Mouse (Mus musculus) forebrain, embryonic 12.5 days (tissue): Measurements from ENCODE around the gene Lcn6. TPM values are rescaled to one million over a fixed set of nuclear protein-coding genes. Genes with fewer than 3 reads are reported as not detected.
"Not testable (repeated sequence)": the region's sequence is repeated elsewhere in the genome, so short reads cannot be mapped to it uniquely, and the experiment has no call there.

Experiments used
- ATAC-seq: fragments of 200-750 bp; cut with Nextera tagmentation; 2 replicates; pipeline ENCODE4 v1.8.0; 2017; ENCODE audit warnings: moderate TSS enrichment; ENCODE audit not compliant: low FRiP score
- H3K27ac ChIP-seq: fragments of 300-500 bp; sonication (generic); 2 replicates; pipeline ENCODE4 v1.5.1; 2016; ENCODE audit warnings: mild to moderate bottlenecking
- H3K27me3 ChIP-seq: fragments of 300-500 bp; sonication (generic); 2 replicates; pipeline ENCODE4 v1.6.1; 2016; ENCODE audit warnings: mild to moderate bottlenecking
- H3K36me3 ChIP-seq: fragments of 300-500 bp; sonication (generic); replicated peaks from 2 replicates; pipeline ENCODE4 v1.6.1; 2016; ENCODE audit warnings: mild to moderate bottlenecking
- H3K4me1 ChIP-seq: fragments of 300-500 bp; sonication (generic); 2 replicates; pipeline ENCODE4 v1.6.1; 2016
- H3K4me2 ChIP-seq: fragments of 300-500 bp; sonication (generic); 2 replicates; pipeline ENCODE4 v1.6.1; 2016; ENCODE audit warnings: mild to moderate bottlenecking, moderate library complexity
- H3K4me3 ChIP-seq: fragments of 300-500 bp; sonication (generic); replicated peaks from 2 replicates; pipeline ENCODE4 v1.5.1; 2016; ENCODE audit warnings: mild to moderate bottlenecking
- H3K9ac ChIP-seq: fragments of 300-500 bp; sonication (generic); 2 replicates; pipeline ENCODE4 v1.6.1; 2016; ENCODE audit warnings: mild to moderate bottlenecking
- H3K9me3 ChIP-seq: fragments of 300-500 bp; sonication (generic); 2 replicates; pipeline ENCODE4 v1.6.1; 2016
- WGBS: fragments of 180-500 bp; shearing (Covaris S2); methylation state at CpG from one replicate; pipeline ENCODE4 v1.1.7; 2016; 5-methylcytosine and 5-hydroxymethylcytosine counted together
- polyA plus RNA-seq: library from polyadenylated mRNA; unstranded; fragments of >200 nt; fragmentation: Nextera tagmentation; extraction: Ambion mirVana; gene quantifications from 2 replicates; pipeline ENCODE4 v1.2.1, GENCODE M21; 2016

Gene Lcn6
- polyA plus RNA-seq, 1 experiment from 2014 or later = not detected

DNA sequence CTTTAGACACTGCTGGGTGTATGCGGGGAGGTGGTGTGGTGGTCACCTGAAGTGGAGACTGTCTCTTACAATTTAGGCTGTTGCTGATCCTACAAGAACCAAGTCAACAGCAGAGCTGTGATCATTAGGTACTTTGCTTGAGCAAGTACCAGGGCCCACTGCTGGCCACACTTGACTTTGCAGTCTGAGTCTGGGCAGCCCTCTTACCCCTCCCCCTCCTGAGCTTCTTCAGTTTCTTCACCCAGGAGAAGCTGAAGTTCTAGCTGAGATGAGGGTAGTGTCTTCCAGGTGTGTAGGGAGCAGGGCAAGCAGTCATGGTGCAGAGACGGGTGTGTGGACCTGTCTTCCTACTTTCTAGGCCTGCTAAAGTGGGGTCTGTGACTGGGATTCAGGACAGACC lies 31.5 kb downstream of the Lcn6 start:
- no peaks in the 10 kb centered on the region for H3K9me3 ChIP-seq
- H3K4me2 ChIP-seq = peak overlapping the region; percentile 8; the same call in 1 of the 2 replicates
- no peak for ATAC-seq
- peaks cover 18% of the 10 kb centered on the region for H3K4me1 ChIP-seq
- no peaks in the 10 kb centered on the region for H3K27me3 ChIP-seq
- no peak overlapping the region for H3K9ac ChIP-seq
- H3K27ac ChIP-seq = no peak overlapping the region
- 83% methylated on average over 2 of the region's 2 CpGs for WGBS
- no peaks in the 10 kb centered on the region for H3K36me3 ChIP-seq
- no peak overlapping the region for H3K4me3 ChIP-seq

DNA sequence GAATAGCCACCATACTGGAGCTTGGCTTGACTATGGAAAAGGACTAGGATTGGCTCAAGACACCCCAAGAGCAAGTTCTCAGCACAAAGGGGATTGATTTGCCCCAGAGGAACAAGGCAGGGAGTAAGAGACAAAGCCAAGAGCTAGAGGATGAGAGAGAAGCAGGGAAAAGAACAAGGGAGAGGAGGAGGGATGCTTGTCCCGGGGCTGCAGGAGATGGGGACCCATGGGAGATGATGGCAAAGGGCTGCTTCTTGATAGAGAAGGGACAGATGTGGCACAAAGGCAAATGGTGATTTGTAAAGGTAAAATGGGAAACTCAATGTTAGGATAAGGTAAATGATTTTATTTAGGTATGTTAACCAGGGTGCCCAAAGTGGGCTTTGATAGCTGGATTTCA lies 32.5 kb downstream of the Lcn6 start:
- not testable (repeated sequence) for H3K4me2 ChIP-seq, ATAC-seq, H3K9ac ChIP-seq, H3K27me3 ChIP-seq, H3K4me3 ChIP-seq, H3K27ac ChIP-seq, H3K36me3 ChIP-seq, H3K9me3 ChIP-seq
- H3K4me1 ChIP-seq = peaks cover 18% of the 10 kb centered on the region
- 96% methylated on average over 1 of the region's 1 CpGs for WGBS

DNA sequence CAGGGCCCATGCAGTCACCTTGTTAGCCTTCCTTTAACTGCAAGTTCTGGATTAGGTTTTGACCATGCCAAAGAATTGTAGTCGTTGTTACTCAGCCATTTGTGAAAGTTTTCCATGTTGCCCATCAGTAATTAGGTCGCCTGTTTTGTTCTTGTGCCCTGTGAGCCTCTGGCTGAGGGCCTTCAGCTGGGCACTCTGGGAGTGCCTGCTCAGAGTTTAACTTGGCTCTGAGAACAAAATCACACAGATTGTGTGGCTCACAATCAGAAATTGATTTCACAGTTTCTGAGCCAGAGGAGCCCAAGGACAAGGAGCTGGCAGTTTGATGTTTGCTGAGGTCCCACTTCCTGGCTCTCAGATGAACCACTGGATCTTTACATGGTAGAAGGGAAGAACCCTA lies 33.2 kb downstream of the Lcn6 start:
- not testable (repeated sequence) for ATAC-seq, H3K4me3 ChIP-seq, H3K27ac ChIP-seq, H3K9me3 ChIP-seq, H3K27me3 ChIP-seq, H3K4me2 ChIP-seq, H3K36me3 ChIP-seq, H3K9ac ChIP-seq
- peaks cover 18% of the 10 kb centered on the region for H3K4me1 ChIP-seq
- 75% methylated on average over 2 of the region's 2 CpGs for WGBS

DNA sequence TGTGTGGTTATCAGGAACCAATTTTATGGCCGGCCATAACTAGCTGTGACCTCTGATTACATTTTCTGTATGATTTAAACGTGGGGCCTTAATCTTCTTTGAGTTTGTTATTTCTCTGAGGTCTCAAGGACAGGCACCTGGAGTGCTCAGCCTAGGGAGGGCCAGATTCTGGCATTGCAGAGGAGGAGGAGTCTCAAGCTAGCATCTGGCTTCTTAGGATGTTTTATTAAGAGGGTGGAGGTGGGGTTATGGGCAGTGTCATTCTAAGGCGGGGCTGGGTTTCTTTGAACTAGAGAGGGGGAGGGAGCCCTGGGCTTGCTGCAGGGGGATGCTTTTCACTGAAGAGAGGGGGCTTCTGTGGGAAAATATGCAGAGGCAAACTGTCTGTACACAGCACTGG lies 35.1 kb downstream of the Lcn6 start:
- not testable (repeated sequence) for H3K36me3 ChIP-seq, H3K9ac ChIP-seq, H3K4me3 ChIP-seq, H3K27me3 ChIP-seq, ATAC-seq, H3K4me2 ChIP-seq, H3K9me3 ChIP-seq, H3K27ac ChIP-seq
- H3K4me1 ChIP-seq = peaks cover 18% of the 10 kb centered on the region
- 40% methylated on average over 3 of the region's 3 CpGs for WGBS

DNA sequence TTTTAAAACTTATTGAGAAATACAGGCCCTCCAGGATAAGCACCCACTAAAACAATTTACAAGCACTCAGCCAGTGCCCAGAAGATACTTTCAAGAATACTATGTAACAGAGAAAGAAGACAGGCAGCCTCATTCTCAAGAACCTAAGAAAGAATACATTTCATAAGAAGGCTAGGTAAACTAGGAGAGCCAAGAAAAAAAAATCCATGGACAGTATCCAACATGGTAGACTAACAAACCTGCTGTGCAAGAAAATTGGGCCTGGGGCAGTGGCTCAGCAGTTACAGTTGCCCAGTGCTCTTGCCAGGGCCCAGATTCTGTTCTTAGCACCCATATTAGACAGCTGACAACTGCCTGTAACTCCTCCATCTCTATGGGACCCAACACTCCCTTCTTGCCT lies 40.6 kb downstream of the Lcn6 start:
- Histone ChIP-seq H3K27me3 (no peaks in the 10 kb centered on the region), H3K9me3 (0 out of 2 replicates have a peak, but pooled peaks cover 2% of the 10 kb centered on the region), H3K9ac (no peak overlapping the region), H3K36me3 (no peaks in the 10 kb centered on the region), H3K4me3 (no peak overlapping the region), H3K27ac (no peak overlapping the region), H3K4me1 (no peaks in the 10 kb centered on the region), H3K4me2 (no peak overlapping the region)
- no peak for ATAC-seq

Other genes starting within 250 kb of the Lcn6 start
- gene Abca2, start 248.1 kb upstream of the Lcn6 start, polyA plus RNA-seq = 10.9 and 12.5 TPM in 2 replicates
- 1.1 and 2.0 TPM in 2 replicates for gene Clic3, start 219.9 kb upstream of the Lcn6 start, polyA plus RNA-seq
- gene Paxx, start 215.7 kb upstream of the Lcn6 start, polyA plus RNA-seq = 34.5 and 39.1 TPM in 2 replicates
- gene Ptgds, start 206.7 kb upstream of the Lcn6 start, polyA plus RNA-seq = 0.69 and 1.3 TPM in 2 replicates
- not detected in 2 replicates for gene Lcn12, start 182.9 kb upstream of the Lcn6 start, polyA plus RNA-seq
- gene Fbxw5, start 176.0 kb upstream of the Lcn6 start, polyA plus RNA-seq = 102 and 110 TPM in 2 replicates
- 4.7 and 5.4 TPM in 2 replicates for gene C8g, start 175.1 kb upstream of the Lcn6 start, polyA plus RNA-seq
- 33.8 and 36.8 TPM in 2 replicates for gene Traf2, start 129.8 kb upstream of the Lcn6 start, polyA plus RNA-seq
- gene Edf1, start 118.9 kb upstream of the Lcn6 start, polyA plus RNA-seq = 332 and 360 TPM in 2 replicates
- 5.2 and 5.9 TPM in 2 replicates for gene Mamdc4, start 101.9 kb upstream of the Lcn6 start, polyA plus RNA-seq
- gene Phpt1, start 101.6 kb upstream of the Lcn6 start, polyA plus RNA-seq = 154 and 158 TPM in 2 replicates
- gene Ajm1, start 95.0 kb upstream of the Lcn6 start, polyA plus RNA-seq = 0.91 and 1.5 TPM in 2 replicates
- 76.6 and 76.8 TPM in 2 replicates for gene Rabl6, start 68.3 kb upstream of the Lcn6 start, polyA plus RNA-seq
- gene Ccdc183, start 59.1 kb upstream of the Lcn6 start, polyA plus RNA-seq = 0.22 and 0.23 TPM in 2 replicates
- 13.2 and 13.4 TPM in 2 replicates for gene Tmem141, start 54.8 kb upstream of the Lcn6 start, polyA plus RNA-seq
- 0.83 and 0.88 TPM in 2 replicates for gene Fcna, start 48.8 kb upstream of the Lcn6 start, polyA plus RNA-seq
- gene Lcn8, start 23.7 kb upstream of the Lcn6 start, polyA plus RNA-seq = not detected in 2 replicates
- not detected in 2 replicates for gene Lcn5, start 18.8 kb upstream of the Lcn6 start, polyA plus RNA-seq
- not detected in 2 replicates for gene Lcn10, start 5.9 kb downstream of the Lcn6 start, polyA plus RNA-seq
- gene Obp2a, start 23.3 kb downstream of the Lcn6 start, polyA plus RNA-seq = not detected in 2 replicates
- 81.0 and 81.8 TPM in 2 replicates for gene Bmyc, start 30.0 kb downstream of the Lcn6 start, polyA plus RNA-seq
- not detected in 2 replicates for gene Obp2b, start 60.2 kb downstream of the Lcn6 start, polyA plus RNA-seq
- gene Lcn3, start 88.8 kb downstream of the Lcn6 start, polyA plus RNA-seq = not detected in 2 replicates
- gene Lcn11, start 100.2 kb downstream of the Lcn6 start, polyA plus RNA-seq = not detected in 2 replicates
- not detected in 2 replicates for gene Gm13539, start 105.5 kb downstream of the Lcn6 start, polyA plus RNA-seq
- gene Glt6d1, start 139.1 kb downstream of the Lcn6 start, polyA plus RNA-seq = not detected in 2 replicates
- gene Lcn9, start 146.4 kb downstream of the Lcn6 start, polyA plus RNA-seq = not detected in 2 replicates
- gene Sohlh1, start 170.5 kb downstream of the Lcn6 start, polyA plus RNA-seq = not detected in 2 replicates
- 1.6 and 2.0 TPM in 2 replicates for gene Kcnt1, start 186.9 kb downstream of the Lcn6 start, polyA plus RNA-seq